Mouse (Mus musculus): ENCODE results near the gene Mcidas.

Mcidas gene

DNA sequence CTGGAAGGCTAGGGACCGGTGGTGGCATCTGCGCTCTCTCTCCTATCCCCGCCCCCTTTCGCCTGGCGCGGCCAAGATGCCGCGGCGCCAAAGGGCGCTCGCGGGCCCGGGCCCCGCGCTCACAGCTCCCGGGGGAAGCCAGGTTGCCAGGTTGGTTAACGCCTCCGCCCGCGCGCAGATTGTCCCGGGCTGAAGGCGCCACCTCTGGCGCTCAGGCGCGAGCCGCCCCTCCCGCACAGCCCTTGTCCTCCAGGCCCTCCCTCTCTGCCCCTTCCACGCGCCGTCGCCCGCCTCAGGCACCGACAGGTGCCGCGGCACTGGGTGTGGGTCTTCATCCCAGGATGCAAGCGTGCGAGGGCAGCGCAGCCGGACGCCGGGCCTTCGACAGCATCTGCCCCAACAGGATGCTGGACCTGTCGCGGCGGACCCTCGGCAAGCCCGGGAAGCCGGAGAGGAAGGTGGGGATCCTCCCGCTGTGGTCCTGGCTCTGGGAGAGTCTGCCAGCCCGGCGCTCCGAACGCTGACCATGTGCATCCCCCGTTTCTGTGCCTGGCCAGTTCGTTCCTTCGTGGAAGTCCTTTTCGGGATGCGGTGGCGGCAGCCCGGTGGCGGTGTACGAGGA, at the start of gene Mcidas:
TSS of gene Mcidas (plus strand) at position 315 of the 622 bp plus-strand sequence.
- peak; percentile 55 to 60 for DNase-seq

DNA sequence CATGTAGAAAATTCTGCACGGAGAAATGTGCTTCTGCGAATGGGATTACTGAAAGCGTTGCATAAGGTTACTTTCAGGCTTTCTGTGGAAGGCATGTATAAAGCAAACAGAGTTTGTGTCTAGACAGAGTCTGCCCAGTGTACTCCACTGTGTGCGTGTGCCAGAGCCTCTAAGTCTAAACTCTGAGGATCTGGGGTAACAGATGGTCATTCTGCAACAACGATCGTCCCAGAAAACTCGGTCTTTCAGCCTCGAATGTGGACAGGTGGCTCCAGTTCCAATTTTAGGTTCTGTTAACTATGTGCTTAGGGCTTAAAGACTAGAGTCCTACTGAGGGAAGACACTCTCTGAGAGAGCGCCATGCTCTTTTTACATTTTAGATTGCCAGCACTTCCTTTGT, 48.3 kb upstream of the Mcidas start:
- DNase-seq, result no peak

DNA sequence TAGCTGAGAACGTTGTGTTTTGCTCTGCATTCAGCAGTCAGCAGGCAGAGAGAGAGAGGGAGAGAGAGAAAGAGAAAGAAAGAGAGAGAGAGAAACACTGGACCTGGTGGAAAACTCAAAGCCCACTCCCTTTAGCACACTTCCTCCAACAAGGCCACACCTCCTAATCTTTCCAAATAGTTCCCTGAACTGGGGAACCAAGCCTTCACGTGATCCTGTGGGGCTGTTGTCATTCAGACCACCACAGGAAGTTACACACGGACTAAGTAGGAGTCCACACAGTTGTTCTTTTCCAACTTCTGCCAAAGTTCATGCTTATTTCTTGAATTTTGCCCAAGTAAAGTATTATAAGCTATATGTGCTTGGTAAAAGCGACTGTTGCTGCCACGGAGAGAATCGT, 47.7 kb upstream of the Mcidas start:
- no peak for DNase-seq

DNA sequence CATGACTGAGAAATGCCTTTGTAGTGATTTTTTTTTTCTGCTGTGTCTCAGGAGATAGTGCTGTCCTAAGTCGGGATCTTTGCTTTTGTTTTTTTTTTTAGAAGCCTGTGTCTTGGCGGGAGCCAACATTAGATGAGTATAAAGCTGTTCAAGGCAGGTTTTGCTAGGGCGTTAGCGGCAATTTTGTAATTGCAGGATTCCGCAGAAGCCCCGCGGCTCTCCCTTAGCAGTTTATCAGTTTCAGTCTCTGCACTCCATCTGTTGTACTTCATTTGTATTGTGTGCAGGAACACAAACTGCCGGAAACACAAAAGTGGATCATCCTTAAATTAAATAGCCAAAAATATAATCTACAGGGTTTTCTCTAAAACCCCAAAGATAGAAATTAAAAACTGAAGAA, 39.6 kb upstream of the Mcidas start:
- DNase-seq, result no peak

DNA sequence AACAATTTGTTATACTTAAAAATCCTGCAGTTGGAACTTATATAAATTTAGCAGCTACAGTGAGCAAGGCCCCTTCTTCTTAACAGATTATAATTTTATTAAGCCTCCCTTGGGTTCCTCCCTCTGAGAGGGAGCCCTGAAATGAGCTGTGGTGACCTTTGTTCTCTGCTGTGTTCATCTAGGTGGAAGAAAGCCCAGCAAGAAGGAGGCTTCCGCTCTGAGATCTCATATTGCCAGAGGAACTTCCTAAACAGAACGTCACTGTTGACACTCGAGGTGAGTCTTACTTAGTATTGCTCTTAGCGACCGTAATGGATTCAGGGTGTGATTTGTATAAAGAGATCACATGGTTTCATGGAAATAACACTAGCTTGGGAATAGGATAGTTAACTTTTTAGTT, 30.6 kb upstream of the Mcidas start:
- no peak for DNase-seq

DNA sequence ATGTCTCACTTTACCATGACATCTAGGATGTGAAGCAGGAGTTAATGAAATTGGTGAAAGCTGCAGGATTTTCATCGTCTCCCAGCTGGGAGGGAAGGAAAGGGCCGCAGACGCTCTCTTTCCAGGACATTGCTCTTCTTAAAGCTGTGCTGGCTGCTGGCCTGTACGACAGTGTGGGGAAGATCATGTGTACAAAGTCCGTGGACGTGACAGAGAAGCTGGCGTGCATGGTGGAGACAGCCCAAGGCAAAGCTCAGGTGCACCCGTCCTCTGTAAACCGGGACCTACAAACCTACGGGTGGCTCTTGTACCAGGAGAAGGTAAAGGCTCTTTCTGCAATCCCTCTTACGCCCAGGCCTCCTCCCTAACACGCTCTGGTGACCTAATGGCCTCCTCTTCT, 29.2 kb upstream of the Mcidas start:
- DNase-seq, result no peak

DNA sequence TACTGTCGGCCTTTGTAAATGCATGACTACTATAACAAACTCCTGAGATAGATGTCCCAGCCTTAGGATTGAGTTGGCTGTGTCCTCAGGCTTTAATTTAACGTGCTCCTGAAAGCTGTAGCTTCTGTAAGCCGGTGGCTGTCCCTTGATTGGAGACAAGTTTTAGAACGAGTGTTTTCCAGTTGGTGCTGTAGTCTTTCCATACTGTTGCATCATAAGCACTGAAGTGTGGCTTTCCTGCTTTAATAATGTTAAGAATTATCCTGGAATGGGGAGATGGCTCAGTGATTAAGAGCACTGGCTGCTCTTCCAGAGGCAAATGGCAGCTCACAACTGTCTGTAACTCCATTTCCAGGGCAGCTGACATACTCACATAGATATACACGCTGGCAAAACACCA, 26.4 kb upstream of the Mcidas start:
- no peak for DNase-seq

DNA sequence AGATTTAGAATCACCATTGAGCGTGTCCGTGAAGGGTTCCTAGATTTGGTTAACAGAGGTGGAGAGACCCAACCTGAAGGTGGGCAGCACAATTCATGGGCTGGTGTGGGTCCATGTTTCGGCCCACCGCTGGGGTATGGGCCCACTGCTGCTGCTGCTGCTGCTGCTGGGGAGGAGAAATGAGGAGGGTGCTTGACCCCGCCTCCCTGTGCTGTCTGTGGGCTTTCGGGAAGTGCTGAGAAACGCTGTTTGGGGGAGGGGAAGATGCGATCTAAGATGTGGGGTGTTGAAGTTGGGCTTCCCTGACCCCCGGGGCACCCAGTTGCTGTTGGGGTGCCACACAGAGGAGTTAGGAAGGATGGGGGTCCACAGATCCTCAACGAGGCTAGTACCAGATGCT, 16.9 kb upstream of the Mcidas start:
- no peak for DNase-seq

DNA sequence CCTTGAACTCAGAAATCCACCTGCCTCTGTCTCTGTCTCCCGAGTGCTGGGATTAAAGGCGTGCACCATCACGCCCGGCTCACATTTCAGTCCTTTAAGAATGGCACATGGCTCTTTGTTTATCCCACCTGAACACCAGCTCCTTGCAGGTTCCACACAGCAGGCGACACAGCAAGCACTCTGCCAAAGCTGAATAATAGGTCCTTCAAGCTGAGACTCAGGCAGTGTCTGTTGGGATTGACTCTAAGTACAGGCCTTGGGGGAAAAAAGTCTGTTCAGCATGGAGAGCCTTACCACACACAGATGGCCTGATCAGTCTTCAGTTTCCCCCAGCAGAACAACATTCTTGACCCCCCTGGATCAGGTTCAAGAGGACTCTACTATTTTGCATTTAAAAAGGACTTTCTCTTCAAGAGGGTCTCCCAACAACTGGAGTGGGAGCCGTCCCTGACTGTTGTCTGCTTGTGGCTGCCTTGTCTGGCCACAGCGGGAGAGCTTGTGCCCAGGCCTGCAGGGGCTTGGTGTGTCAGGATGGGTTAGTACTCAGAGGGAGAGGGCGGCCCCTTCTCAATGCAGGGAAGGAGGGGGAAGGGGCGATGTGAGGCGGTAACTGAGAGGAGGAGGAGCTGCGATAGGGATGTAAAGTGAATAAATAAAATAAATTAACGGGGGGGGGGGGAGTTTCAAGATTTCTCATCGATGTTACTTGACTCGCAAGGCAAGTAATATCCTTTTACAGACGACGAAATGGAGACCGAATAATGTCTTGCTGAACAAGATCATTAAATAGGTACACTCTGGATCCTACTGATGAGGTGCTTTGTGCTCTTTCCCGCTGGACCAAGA, 7.8 kb upstream of the Mcidas start:
- DNase-seq, result no peak

DNA sequence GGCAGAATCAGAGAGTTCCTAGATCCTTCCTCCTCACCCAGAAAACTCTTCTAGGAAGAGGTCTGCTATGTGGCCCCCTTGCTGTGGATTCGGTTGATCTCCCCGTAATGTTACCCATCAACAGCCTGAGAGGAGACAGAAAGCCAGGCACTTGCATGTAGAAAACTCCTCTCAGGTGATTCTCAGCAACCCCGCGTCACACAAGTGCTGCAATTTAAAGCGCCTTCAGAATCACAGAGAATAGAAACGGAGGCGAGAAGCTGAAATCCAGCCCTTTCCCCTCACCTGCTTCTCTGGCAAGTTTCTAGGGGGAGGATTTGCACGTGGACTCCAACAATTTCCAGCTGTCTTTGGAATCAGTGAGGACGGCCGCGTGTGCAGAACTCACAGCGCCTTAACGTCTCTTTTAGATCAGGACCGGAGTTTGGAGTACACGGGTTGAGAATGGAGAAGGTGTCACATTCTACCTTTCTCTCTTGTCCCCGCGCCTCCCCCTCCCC, 7.1 kb upstream of the Mcidas start:
- no peak for DNase-seq

DNA sequence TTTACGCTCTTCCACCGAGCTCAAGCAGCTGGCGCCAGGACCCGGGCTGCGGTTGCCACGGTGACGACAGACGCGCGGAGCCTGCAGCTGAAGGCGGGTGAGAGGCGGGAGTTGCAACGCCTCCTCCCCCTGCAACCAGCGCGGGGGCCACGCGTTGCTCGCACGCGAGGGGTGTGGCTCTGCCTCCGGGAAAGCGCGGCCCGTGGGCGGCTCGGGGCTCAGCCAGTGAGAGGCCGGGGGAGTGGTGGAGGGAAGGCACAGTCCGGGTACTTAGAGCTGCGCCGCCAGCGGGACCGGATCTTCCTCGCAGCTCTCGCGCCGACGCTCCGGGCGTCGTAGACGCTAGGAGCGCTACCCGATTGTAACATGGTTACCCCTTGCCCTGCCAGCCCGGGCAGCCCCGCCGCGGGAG, 6.1 kb upstream of the Mcidas start, which contains the start of gene Ccno:
TSS of gene Ccno (plus strand) at position 271 of the 412 bp plus-strand sequence.
- peak; percentile 88 to 89 for DNase-seq

DNA sequence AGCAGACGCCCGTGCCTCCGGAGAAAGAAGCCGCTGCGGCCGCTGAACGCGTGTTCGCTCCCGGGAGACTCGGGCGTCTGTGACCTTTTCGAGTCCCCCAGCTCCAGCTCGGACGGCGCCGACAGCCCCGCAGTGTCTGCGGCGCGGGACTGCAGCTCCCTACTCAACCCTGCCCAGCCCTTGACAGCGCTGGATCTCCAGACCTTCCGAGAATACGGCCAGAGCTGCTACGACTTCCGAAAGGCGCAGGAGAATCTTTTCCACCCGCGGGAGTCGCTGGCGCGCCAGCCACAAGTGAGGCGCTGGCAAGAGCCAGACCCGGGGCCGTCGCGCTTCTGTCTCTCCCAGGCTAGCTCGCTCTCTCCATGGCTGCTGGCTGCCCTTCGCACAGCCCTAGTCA, 5.7 kb upstream of the Mcidas start:
- DNase-seq, result no peak

DNA sequence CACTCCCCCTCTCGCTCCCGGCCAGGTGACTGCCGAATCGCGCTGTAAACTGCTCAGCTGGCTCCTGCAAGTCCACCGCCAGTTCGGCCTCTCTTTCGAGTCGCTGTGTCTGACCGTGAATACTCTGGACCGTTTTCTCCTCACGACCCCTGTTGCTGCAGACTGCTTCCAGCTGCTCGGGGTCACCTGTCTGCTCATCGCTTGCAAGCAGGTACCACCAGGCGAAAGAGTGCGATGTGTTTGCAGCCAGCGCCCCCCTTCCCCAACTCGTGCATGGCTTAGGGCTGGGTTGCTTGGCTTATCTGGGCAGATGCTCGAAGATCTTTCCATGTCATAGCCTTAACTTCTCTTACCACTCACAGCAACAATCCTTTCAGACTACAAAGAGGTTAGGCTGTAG, 4.8 kb upstream of the Mcidas start:
- no peak for DNase-seq

DNA sequence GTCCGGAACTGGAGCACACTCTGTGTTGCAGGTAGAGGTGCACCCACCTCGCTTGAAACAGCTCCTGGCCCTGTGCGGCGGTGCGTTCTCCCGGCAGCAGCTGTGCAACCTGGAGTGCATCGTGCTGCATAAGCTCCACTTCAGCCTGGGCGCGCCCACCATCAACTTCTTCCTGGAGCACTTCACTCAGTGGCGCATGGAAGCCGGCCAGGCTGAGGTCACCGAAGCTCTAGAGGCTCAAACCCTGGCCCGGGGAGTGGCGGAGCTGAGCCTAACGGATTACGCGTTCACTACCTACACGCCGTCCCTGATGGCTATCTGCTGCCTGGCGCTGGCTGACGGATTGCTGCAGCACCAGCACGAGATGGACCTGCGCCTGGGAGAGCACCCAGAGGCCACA, 4.1 kb upstream of the Mcidas start:
- no peak for DNase-seq

DNA sequence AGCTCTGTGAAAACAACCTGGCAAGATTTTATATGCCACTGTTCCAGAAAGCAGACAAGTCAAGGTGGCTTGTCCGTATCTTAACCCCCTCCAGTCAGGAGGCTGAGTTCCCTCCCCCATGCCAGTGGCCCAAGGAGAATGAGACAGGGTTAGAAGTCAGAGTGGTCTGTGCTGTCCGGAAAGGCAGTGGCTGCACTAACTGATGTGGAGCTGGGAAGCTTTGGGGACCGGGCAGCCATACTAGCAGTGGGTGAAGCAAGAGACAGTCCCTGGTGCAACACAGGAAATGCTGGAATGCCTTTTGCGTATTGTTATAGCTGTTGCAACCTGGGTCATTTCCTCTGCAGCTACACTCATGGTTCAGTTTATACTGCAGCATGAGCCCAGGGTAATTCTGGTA, 3.3 kb upstream of the Mcidas start:
- no peak for DNase-seq

DNA sequence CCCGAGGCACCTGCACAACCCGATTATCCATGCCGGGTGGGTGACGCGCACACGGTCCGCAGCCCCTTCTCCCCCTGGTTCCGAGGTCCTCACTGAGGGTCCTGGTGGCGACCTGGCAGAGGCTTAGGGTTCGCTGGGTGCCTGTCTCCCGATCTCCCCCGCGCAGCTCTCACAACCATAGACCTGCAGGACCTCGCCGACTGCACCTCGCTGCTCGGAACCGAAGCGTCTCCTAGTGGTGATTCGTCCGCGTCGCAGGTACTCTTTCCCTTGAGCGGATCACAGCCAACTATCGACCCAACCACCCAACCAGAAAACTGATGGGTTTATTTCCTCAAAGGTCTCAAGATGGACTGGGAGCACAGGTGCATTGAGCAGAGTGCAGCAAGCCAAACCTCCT, 546 bp downstream of the Mcidas start:
- DNase-seq, result peak; percentile 81 to 85

DNA sequence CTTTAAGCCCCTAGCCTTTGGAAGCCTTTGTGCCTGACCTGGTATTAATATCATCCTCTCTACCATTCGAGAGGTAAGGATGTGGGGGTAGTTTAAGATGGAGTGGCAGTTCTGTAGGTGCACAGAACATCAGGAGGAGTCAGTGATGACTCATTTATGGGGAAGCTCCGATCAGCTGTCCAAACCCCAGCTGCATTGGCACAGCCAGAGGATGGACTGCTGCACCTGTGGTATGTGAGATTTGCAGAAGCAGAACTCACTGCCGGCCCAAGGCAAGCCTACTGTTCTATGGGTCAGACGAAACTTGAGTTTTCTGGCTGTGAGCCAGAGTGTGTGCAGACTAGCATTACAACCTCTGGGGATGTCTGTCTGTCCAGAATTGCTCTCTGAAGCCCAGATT, 2.8 kb downstream of the Mcidas start:
- DNase-seq, result no peak

DNA sequence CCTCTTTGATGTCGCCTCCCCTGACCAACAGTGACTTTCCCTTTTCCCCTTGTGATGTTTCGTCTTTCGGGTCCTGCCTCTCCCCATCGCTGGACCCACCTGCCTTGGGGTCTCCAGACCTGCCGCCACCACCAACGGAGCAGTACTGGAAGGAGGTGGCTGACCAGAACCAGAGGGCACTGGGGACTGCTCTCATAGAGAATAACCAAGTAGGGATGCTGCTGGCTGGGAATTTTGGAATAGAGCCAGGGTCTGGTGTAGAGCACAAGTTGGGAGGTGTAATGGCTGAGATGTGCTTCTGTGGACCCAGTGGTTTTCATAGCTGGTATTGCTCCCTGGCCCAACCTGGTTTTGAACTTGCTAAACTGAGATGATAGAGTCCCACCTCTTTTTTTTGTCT, 3.7 kb downstream of the Mcidas start:
- no peak for DNase-seq

DNA sequence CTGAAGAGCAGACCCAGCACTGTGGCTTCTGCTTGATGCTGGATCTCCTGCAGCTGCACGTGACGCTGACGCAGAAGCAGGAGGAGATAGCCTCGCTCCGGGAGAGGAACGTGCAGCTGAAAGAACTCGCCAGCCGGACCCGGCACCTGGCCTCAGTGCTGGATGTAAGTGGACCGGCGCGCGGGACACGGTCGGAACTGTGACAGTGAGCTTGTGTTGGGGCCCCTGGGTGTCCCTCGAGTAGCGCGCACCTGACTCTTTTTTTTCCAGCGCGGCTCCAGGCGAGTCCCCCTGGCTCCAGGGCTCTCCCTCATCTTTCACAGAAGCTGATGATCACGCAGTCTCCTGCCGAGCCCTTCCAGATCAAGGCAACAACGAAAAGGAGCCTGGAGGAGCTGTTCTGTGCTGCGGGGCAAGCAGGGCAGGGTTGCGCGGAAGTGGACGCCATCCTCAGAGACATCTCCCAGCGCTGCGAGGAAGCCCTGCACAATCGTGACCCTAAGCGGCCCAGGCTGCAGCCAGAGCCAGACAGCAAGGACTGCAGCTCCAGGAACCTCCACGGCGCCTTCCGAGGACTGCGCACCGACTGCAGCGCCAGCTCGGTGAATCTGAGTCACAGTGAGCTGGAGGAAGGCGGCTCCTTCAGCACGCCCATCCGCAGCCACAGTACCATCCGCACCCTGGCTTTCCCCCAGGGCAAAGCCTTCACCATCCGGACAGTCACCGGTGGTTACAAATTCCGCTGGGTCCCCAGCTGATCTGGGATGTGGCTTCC, 5.0 kb downstream of the Mcidas start:
- DNase-seq, result peak in 1 of 2 experiments; percentile 26

DNA sequence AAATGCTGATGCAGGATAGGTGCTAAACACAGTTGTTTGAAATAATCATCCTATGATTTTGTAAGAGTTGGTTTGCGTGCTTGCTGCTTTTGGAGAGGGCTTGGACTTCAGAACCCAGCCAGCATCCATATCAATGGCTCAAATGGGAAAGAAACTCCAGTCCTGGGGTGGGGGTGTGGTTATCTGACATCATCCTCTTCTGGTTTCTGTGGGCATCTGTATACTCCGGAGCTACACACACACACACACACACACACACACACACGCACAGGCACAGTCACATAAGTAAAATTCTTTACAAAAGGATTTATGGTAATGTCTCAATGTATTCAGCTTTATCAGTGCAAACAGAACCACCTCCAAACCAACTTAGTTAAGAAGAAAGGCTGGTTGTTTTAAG, 6.4 kb downstream of the Mcidas start:
- DNase-seq, result no peak

DNA sequence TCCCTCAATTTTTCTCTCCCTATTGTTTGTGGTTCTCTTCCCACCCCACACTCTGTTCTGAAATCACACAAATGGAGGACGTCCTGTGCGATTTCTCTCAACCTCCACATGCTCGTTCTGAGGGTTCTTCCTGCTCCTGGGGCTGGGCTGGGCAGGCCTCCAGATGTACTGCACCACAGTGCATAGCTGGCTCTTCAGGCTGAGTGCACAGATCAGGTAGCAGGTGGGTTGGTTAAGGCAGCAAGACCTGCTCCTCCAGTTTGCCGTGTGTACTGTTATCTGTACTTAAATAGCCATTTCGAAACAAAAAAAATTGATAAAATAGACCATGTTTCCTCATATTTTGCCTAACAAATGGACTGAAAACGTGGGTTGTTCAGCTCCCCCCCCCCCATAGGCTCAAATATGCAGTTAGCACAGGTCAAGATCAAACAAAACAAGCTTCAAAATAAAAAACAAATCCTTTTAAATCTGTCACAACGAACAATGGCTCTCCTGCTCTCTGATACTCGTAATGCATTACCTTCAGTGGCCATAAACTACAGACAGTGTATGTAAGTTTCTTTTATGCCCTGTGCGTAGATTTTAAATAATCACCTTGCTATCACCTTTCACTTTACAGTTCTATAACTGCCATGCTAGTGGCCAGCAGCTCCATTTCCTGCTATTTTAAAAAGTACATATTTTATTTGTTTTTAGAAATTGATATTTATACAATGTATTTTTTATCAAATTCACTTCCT, 7.1 kb downstream of the Mcidas start:
- DNase-seq, result no peak

DNA sequence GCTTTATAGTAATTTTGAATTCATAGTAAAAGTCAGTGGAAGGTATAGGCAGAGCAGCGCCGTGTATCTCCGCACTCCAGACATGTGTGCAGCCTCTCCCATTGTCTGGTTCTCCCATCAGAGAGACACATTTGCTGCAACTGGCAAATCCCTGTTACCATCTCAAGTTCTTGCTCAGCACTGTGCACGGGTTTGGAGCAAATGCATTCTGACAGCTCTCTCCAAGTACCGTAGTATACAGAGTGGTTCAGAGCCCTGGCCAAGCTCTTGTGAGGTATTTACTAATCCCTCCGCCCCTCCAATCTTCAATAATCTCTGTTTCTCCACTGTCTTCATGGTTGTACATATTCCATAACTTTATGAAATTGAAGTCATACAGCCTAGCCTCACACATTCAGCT, 19.0 kb downstream of the Mcidas start:
- no peak for DNase-seq
